Mouse (Mus musculus) layer of hippocampus, adult 9-10 months (tissue): Measurements from ENCODE around the gene Rrp8.
"Not testable (repeated sequence)": the region's sequence is repeated elsewhere in the genome, so short reads cannot be mapped to it uniquely, and the experiment has no call there.

ENCODE experiments used
- DNase-seq: peaks from one replicate; pipeline ENCODE4 v3.0.0; 2022; ENCODE audit warnings: low spot score

Gene Rrp8

GRCm38 (mm10) chr7:105743926-105744590, 6.9 kb upstream of the Rrp8 start, which contains the start of gene Taf10:
Gene Taf10 (minus strand): TSS chr7:105744361.
- DNase-seq, result no peak

DNA sequence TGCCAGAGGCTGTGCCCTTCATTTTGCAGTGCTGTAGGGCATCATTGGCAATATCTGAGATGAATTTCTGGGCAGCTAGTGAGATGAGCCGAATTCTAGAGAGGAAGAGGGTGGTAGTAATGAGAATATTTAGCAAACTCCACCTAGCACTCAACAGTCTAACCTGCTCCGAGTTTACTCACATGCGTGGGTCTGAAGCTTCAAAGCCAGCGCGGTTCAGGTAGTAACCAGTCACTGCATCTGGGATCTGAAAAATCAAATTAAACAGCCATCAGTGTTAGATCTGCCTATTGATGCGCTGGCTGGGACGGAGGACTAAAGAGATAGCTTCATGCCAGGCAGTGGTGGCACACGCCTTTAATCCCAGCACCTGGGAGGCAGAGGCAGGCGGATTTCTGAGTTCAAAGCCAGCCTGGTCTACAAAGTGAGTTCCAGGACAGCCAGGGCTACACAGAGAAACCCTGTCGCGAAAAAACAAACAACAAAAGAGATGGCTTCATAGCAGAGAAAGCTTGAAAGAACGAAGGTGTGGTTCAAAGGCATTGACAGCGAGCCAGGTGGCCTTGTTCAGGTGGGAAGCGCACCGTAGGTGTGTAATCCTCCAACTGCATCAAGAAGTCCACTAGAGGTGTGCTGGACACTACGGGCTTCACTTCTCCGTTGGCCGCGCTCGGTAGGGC, 6.2 kb upstream of the Rrp8 start:
- DNase-seq, result not testable (repeated sequence)

- DNase-seq, result not testable (repeated sequence)
Observed at GRCm38 (mm10) chr7:105742539-105743215, 5.5 kb upstream of the Rrp8 start.

GRCm38 (mm10) chr7:105741978-105742377, 4.8 kb upstream of the Rrp8 start:
- no peak for DNase-seq

DNA sequence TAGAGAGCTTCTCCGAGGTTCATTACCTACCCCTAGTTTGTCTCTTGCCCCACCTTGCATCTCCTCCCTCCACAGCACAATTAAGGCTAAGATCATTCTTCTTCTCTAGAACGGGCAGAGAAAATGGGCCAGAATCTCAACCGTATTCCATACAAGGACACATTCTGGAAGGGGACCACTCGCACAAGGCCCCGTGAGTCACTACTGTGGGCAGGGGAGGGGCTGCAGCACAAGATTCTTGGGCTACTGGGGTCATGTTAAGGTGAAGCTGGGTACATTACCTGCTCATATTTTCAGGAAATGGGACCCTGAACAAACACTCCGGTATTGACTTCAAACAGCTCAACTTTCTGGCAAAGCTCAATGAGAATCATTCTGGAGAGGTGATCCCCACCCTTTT, 3.7 kb upstream of the Rrp8 start:
- DNase-seq, result no peak

DNA sequence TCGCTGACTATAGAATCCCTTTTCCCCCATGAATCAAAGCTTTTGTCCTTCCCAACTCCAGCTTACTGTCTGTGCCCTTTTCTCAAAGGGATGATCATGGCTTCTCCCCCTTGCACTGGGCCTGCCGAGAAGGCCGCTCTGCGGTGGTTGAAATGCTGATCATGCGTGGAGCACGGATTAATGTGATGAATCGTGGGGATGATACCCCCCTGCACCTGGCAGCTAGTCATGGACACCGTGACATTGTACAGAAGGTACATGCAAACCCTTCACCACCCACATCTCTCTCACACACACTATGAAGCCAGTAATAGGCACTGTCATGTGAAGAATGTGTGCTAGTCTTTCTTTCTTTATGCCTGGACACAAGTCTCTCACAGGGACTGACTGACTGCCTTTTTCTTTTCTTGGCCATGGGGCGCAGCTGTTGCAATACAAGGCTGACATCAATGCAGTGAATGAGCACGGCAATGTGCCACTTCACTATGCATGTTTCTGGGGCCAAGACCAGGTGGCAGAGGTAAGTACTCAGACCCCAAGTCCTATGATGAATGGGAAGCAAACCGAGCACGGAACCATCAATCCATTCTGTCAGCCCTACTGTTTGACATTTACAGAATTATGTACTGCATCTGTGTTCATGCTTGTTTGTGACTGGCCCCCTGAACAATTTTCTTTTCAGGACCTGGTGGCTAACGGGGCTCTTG, 3.1 kb upstream of the Rrp8 start:
- DNase-seq, result no peak

DNA sequence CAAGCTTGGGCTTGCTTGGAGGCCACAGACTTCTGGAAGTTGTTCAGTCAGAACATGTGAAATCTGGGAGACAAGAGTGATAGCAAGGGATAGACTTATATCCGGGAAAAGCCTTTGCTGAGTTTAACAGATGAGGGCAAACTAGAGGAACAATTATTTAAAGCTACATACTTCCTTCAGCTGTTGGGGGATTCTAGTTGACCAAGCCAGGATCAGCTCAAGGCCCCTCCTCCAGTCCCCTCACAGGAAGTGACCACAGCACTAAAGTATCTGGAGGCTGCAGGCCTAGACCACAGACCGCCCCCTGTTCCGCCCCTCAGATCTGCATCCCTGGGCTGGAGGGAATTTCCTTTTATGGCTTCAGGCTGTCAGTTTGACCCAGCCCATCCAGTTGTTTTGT, 1.8 kb upstream of the Rrp8 start:
- no peak for DNase-seq

- no peak for DNase-seq
Observed at GRCm38 (mm10) chr7:105738286-105738685, 1.1 kb upstream of the Rrp8 start.

GRCm38 (mm10) chr7:105737648-105738047, 463 bp upstream of the Rrp8 start:
- no peak for DNase-seq

- peak; percentile 79 for DNase-seq
Observed at GRCm38 (mm10) chr7:105736264-105736901, 802 bp downstream of the Rrp8 start, which contains the start of gene Ilk. Gene Ilk (plus strand): TSS chr7:105736592.

GRCm38 (mm10) chr7:105735464-105735863, 1.7 kb downstream of the Rrp8 start:
- not testable (repeated sequence) for DNase-seq

DNA sequence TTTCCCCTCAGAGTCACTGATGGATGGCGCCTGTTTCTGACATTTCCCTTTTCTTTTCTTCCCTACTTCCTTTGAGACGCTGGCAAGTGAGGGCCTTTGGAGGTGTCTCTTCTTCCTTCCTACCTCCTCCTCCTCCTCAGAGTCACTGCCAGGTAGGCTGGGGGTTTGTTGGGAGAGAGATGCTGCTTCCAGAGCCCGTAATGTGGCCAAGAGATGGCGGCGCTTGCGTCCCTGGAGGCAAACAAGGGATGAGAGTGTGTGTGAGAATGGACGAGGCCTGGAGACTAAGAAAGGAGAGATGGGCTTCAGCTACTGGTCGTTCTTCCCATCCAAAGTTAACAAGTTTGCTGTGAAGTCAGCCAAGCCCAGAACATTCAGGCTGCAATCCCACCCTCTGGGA, 2.4 kb downstream of the Rrp8 start:
- no peak for DNase-seq

- no peak for DNase-seq
Observed at GRCm38 (mm10) chr7:105733836-105734235, 3.3 kb downstream of the Rrp8 start.

DNA sequence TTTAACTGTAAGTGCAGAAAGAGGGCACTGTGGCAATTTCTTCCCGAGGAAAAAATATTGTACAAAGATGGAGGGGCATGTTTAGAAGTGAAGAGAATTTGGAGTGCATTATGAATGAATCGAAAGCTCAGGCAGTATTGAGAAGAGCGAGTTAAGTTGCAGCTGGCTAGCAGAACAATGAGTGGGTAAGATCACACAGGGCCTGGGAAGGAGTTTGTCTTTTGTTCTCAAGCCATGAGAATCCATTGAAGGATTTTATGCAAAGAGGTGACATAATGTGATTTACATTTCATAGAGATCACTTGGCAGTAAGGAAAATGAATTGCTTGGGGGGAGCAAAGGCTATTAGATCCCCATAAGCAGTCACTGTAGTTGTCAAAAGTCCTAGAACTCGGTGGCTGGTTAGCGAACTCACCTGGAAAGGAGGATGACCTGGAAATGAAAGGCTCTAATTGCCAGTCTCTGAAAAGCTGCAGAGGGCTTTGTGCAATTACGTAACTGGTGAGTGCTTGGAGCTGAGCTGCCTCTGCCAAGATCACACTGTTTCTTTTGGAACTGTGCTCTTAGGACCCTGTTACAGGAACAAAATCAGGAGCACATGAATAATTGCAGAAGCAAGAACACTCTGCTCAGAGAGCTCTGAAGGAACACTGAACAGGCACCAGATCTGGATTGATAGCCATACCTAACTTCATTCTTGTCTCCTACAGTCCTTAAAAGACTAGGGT, 8.3 kb downstream of the Rrp8 start:
- no peak for DNase-seq

GRCm38 (mm10) chr7:105726980-105727325, 10.2 kb downstream of the Rrp8 start:
- no peak for DNase-seq

GRCm38 (mm10) chr7:105726144-105726979, 10.8 kb downstream of the Rrp8 start:
- no peak for DNase-seq

DNA sequence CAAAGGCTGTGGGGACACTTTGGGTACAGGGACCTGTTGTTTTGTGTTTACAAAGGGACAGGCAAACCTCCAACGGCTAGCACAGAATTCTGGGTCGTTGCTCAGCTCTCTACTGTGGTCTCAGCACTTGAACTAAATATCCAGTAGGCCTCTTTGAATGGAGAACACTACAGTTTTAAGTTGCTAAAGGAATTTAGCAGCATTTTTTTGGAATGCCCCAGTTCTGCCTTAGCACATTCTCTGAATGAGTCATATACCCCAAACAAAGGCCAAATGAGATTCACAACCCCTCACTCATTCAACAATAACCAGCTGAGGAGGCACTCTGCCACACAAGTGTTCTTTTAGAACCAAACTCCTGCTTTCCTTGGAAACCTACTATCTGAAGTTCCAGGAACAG, 15.3 kb downstream of the Rrp8 start:
- no peak for DNase-seq

DNA sequence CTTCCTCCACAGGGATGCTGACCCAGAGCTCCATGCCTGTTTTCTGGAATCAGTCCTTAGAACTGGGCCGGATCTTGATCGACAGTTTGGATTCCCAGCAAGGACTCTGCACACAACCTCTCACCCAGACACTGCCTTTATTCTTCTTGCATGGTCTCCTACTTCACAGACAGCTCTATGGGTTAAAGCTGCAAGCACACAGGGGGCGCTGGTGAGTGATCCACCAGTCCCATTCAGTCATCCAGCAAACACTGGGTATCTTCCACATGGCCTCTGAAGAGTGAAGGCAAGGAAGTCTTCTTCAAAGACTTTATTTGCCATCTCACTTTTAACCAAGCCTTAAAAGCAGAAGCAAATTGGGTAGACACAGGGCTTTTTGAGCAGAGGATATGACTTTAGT, 21.8 kb downstream of the Rrp8 start:
- no peak for DNase-seq

DNA sequence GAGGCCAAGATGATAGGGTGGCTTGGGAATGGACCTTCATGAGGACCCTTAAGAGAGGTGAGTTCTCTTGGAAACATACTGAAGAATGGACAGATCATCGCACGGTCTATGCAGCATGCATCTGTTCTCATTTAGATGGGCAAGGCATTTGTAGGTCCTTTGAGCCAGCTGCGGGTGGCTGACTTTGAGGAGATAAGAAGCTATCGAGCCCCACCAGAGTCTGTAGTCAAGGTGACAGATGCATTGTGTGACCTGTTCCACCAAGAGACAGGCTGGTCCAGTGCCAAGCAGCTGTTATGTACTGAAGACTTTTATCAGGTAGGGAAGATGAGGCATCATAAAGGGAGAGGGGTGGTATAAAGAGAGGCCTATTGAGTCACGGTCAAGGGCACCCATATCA, 28.5 kb downstream of the Rrp8 start:
- no peak for DNase-seq

DNA sequence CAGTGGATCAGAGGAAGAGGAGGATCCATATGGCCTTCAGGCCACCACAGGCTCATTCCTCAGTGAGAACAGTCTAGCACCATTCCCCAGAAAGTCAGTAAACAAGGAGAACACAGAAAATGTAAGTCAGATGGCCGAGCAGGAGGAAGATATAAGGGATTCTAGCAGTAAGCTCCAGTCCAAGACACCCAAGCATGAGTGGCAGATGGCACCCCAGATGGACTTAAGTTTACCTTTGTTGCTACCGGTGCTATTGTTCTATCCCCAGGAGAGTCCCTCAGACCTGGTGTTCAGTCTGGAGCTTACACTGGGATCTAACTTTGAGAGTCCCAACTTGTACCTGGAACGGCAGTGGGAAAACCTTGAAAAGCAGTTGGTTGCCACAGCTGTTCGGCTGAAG, 33.4 kb downstream of the Rrp8 start:
- no peak for DNase-seq

DNA sequence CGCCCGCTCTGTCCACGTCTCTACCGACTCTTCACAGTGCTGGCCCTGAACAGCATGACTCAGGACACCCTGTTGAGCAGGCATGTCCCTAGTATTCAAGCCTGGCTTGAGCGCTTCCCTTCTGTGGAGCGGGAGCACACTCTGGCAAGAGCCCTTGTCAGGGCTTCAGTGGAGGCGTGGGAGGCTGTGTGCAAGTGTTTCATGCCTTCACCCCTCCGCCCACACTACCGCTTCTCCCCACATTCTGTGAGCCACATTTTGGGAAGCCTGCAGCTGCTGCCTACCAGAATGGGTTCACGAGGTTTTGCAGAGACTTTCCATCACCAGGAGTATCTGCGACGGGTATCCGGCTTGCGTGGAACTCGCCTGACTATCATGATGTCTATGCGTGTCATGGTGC, 34.0 kb downstream of the Rrp8 start:
- no peak for DNase-seq
